Mouse (Mus musculus) v-Abl transformed pro-B cells (cell line): ENCODE results near the gene Rptor.
"Not testable (repeated sequence)": the region's sequence is repeated elsewhere in the genome, so short reads cannot be mapped to it uniquely, and the experiment has no call there.

Source experiments
- in situ Hi-C, 2 experiments: fragments of 400-800 bp; cut with MboI; formaldehyde crosslinking; loops; one replicate each; pipeline ENCODE4 v1.15.1; 2025; ENCODE audit not compliant: unreplicated experiment in 2 of 2

The Rptor gene

GRCm38 (mm10) chr11:119644140-119644539 lies 41.4 kb downstream of the Rptor start:
- in situ Hi-C loops, result no loop called here

DNA sequence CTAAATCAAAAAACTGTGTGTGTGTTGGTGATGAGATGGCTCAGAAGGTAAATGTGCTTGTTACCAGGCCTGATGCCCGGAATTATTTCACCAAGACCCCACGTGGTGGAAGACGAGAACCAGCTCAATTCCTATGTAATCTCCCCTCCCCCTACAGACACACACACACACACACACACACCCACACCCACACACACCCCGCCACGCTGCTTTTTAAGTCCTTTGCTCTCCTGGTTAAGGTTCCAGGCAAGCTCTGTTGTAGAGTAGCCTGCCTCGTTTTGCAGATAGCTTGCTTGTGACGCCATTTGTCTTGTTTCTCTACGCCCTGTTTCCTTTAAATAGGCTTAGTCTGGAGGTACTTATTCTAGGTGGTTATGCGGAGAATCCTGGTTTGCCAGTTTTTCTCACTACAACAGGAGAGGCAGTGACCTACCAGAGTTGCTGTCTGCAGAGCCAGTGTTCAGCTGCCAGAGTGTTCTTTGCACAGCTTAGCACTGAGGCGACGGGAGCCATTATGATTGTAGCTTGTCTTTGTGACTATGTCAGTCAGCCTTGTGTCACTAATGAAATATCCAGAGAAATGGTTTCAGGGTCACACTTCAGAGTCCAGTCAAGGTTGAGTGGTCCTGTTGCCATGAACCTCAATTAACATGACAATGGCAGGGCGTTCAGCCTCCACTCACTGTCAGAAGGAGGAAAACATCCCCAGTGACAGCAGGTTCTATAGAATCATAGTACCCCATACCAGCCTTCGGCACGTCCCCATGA lies 42.1 kb downstream of the Rptor start:
- in situ Hi-C loops, result no loop called here

- in situ Hi-C loops, result no loop called here
Observed at GRCm38 (mm10) chr11:119650456-119650855, 47.8 kb downstream of the Rptor start.

DNA sequence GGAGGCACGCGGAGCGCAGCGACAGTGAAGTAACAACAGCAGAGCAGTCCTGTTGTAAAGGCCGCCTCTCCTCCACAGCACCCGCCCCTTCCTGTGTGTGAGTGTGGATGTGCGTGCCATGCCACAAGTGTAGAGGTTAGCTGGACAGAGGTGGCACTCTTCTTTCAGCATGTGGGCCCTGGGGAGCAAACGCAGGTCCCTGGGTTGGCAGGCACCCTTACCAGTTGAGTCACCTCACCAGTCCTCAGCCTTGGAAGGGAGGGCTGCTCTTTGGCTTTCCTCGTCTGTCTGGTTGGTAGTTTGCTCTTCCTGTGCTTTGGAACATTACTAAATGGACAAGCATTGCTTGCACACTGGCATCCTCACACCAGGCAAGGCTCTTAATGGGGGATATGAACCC lies 50.6 kb downstream of the Rptor start:
- in situ Hi-C loops, result no loop called here

- in situ Hi-C loops, result no loop called here
Observed at GRCm38 (mm10) chr11:119657534-119657933, 54.8 kb downstream of the Rptor start.

- in situ Hi-C loops, result no loop called here
Observed at GRCm38 (mm10) chr11:119659296-119659695, 56.6 kb downstream of the Rptor start.

- in situ Hi-C loops, result not testable (repeated sequence)
Observed at GRCm38 (mm10) chr11:119661479-119661878, 58.8 kb downstream of the Rptor start.

DNA sequence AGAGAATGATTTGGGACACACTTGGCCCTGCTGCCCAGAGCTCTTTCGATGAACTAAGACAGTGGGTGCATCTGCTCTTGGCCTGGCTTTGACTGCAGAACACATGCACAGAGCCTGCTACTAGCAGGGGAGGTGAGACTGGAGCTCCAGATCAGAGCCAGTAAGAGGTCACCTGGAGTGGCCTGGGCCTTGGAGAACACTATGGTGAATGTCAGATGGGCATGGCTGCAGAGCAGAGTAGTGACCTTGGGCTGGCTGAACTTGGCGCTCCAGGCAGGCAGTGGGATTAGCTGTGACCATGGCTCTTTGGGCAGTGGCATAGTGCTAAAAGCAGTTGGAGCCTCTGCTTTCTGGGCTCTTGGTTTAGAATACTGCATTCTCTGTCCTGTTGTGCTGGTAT lies 61.2 kb downstream of the Rptor start:
- in situ Hi-C loops, result no loop called here

GRCm38 (mm10) chr11:119664678-119665307 lies 62.1 kb downstream of the Rptor start:
- in situ Hi-C loops, result no loop called here

DNA sequence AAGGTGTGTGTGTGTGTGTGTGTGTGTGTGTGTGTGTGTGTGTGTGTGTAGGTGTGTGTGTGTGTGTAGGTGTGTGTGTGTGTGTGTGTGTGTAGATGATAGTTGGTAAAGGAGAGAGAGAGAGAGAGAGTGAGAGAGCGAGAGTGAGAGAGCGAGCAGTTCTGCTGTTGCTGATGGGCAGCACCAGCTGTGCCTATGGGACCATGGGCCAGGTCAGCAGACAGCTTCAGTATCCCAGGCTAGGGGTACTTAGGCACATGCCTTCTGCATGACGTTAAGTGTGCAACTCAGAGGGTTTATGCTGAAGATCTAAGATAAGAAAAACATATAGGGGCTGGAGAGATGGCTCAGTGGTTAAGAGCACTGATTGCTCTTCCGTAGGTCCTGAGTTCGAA lies 62.6 kb downstream of the Rptor start:
- in situ Hi-C loops, result no loop called here

- in situ Hi-C loops, result no loop called here
Observed at GRCm38 (mm10) chr11:119666567-119667108, 63.9 kb downstream of the Rptor start.

GRCm38 (mm10) chr11:119670690-119671666 lies 68.3 kb downstream of the Rptor start:
- in situ Hi-C loops, result no loop called here

DNA sequence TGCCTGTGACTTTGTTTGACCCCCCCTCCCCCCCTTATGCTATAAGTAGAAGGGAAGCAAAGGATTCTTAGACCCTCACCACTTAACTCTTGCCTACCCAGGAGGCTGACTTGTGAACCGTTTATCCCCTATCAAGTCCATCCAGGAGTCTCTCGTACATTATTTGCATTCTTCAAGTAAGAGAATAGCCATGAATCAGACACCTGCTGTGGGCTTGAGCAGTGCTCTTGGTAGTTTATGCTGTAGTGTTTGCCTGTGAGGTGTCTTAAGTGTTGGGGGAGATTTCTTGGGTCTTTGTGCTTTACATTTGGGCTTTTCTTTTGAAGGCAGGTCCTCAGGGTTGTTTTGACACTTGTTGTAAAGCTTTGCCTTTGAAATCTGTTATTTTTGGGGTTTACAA lies 69.3 kb downstream of the Rptor start:
- in situ Hi-C loops, result no loop called here

DNA sequence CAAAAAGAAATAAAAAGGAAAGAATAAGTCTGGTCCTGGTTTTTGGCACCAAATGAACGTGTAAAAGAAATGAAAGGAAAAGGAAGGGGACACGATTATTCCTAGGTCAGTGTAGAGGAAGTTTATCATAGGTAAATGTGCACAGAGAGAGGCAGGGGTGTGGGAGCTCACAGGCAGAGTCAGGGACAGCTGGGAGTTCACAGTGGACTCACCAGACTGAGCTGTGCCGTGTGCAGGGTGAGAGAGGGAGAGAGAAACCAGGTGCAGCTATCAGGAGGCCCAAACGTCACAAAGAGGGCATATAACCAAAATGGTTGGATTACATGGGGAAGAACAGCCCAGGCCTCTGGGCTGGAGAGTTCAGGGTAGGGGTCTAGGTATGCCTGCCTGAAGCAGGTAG lies 70.1 kb downstream of the Rptor start:
- in situ Hi-C loops, result no loop called here

DNA sequence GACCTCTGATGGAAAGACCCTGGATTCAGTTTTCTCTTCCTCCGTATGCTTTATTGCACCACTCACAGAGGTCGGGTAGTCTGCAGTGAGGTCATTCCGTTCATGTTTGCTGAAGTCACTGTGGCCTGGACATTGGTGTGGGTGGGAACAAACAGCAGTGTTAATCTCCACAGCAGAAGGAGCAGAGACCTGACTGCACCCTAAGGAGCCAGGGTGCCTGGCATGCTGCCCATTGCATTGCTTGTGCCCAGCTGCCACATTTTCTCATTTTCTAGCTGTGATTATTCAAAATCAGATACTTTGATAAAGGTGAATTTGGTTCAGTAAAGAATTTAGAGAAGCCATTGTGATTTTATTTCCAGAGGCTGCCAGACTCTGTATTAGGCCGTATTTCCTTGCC lies 72.1 kb downstream of the Rptor start:
- in situ Hi-C loops, result no loop called here

GRCm38 (mm10) chr11:119675546-119675945 lies 72.8 kb downstream of the Rptor start:
- in situ Hi-C loops, result no loop called here

GRCm38 (mm10) chr11:119676751-119677411 lies 74.2 kb downstream of the Rptor start:
- in situ Hi-C loops, result no loop called here

GRCm38 (mm10) chr11:119678427-119678826 lies 75.7 kb downstream of the Rptor start:
- in situ Hi-C loops, result no loop called here

DNA sequence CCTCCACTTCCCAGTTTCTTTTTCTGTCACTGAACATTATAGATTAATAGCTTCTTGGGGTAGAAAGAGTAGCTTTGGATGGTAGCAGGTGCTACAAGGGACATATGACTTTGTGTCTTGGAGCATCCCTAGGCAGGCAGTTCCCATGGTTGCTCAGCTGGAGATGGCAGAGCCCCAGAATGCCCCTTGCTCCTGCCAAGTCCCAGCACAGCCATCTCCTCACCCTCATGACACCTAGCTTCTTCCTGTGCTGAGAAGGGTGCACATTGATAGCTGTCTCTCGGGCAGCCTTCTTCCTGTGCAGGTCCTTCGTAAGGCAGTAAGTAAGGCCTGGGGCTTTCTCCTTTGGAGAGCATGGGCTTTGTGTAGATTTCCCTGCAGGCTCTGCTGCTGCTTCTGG lies 78.0 kb downstream of the Rptor start:
- in situ Hi-C loops, result no loop called here

DNA sequence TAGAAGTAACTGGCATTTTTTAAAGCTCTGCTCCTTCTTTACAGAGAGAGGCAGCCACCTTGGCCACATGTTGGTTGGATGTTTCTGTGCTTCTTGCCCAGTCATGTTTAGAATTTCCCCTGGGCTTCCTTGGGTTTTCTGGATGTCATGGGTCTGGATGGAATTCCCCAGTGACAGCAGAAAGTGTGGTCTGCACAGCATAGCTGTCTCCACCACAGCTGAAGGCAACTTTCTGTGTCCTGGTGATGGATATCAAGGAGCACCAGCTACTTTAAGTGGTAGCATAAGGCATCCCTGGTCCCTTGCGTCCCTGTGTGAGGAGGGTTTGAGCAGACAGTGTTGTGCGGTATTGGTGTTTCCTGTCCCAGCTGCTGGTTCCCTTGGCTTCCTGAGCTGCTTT lies 79.6 kb downstream of the Rptor start:
- in situ Hi-C loops, result no loop called here
